Mouse (Mus musculus): ENCODE data around the gene Prkcd. TPM values are rescaled to one million over a fixed set of nuclear protein-coding genes. Genes with fewer than 3 reads are reported as not detected.

Gene Prkcd
- polyA plus RNA-seq, 1 experiment from 2014 or later, result 64.1 TPM

- peaks cover 69% of the 10 kb centered on the region for H3K36me3 ChIP-seq
- no peaks in the 10 kb centered on the region for H3K4me1 ChIP-seq
- H3K27ac ChIP-seq, result no peak overlapping the region
- H3K4me2 ChIP-seq, result no peak overlapping the region
- H3K9me3 ChIP-seq, result no peaks in the 10 kb centered on the region
- no peak overlapping the region for H3K4me3 ChIP-seq
- no peak overlapping the region for H3K9ac ChIP-seq
- 83% methylated on average over 14 of the region's 14 CpGs for WGBS
- ATAC-seq (ENCODE audit: insufficient number of reproducible peaks, low FRiP score, low TSS enrichment, low read depth), result no peak
- no peaks in the 10 kb centered on the region for H3K27me3 ChIP-seq
Observed at GRCm38 (mm10) chr14:30561470-30562187, 64.4 kb downstream of the Prkcd start.

DNA sequence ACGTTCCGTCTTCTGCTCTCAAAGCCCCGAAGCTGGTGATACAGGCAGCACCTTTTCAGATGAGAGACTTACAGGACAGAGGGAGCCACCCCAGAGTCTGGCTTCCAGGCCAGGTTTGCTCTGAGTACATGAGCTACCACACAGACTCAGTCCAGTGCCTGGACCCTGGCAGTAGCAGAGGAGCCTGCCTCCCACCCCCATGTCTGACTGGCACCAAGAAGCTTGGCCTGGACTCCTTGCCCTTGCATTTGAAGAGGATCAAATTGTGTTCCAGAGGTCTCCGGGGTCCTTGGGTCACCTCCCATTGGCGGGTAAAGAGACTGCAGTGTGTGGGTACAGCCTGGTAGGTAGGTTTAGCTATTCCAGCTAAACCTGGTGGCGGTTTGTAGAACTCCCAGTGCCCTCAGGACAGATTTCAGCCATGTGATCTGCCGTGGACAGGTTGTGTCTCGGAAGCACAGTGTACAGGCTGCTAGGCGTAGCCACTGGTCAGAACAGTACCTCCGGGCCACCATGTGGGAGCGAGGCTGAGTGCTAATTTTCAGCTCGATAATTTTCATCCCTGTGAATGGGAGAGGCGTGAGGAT, 65.1 kb downstream of the Prkcd start:
- H3K9me3 ChIP-seq, result no peaks in the 10 kb centered on the region
- no peak overlapping the region for H3K4me3 ChIP-seq
- no peak overlapping the region for H3K9ac ChIP-seq
- no peaks in the 10 kb centered on the region for H3K4me1 ChIP-seq
- H3K36me3 ChIP-seq, result peaks cover 69% of the 10 kb centered on the region
- 93% methylated on average over 13 of the region's 13 CpGs for WGBS
- no peak overlapping the region for H3K4me2 ChIP-seq
- ATAC-seq (ENCODE audit: insufficient number of reproducible peaks, low FRiP score, low TSS enrichment, low read depth), result no peak
- no peak overlapping the region for H3K27ac ChIP-seq
- no peaks in the 10 kb centered on the region for H3K27me3 ChIP-seq

DNA sequence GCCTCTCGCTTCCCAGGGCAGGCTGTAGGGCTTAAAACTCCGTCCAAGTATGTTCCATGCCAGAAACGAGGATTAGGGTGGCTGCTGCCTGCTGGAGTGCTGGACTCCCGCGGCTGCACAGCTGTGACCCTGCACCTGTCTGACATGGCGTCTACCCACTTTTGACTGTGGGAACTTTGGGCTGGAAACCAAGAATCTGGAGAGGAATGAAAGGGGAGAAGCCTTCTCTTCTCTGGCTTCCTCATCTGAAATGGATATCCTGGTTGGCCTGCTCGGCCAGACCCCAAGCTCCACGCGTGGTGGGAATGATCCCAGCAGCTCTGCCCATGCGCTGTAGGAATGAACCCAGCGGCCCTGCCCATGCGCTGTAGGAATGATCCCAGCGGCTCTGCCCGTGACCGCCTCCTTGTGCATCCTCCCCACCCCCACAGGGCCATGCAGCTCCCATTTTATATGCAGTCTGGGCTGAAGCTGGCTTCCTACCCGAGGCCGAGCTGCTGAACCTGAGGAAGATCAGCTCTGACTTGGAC, 66.6 kb downstream of the Prkcd start:
- H3K4me1 ChIP-seq, result no peaks in the 10 kb centered on the region
- H3K4me2 ChIP-seq, result no peak overlapping the region; the same call in 1 of the 2 replicates
- H3K4me3 ChIP-seq, result no peak overlapping the region
- no peaks in the 10 kb centered on the region for H3K27me3 ChIP-seq
- H3K36me3 ChIP-seq, result peaks cover 54% of the 10 kb centered on the region
- ATAC-seq (ENCODE audit: insufficient number of reproducible peaks, low FRiP score, low TSS enrichment, low read depth), result peak; percentile 41; the same call in 1 of the 2 replicates
- H3K9ac ChIP-seq, result no peak overlapping the region
- H3K9me3 ChIP-seq, result no peaks in the 10 kb centered on the region
- no peak overlapping the region for H3K27ac ChIP-seq
- WGBS, result 80% methylated on average over 17 of the region's 17 CpGs

- Histone ChIP-seq H3K27ac (no peak overlapping the region), H3K9ac (no peak overlapping the region), H3K4me2 (no peak overlapping the region), H3K4me3 (no peak overlapping the region), H3K27me3 (no peaks in the 10 kb centered on the region), H3K36me3 (peaks cover 47% of the 10 kb centered on the region), H3K9me3 (no peaks in the 10 kb centered on the region), H3K4me1 (peaks cover 5% of the 10 kb centered on the region; the same call in 1 of the 2 replicates)
- ATAC-seq (ENCODE audit: insufficient number of reproducible peaks, low FRiP score, low TSS enrichment, low read depth), result no peak
- WGBS, result 71% methylated on average over 9 of the region's 9 CpGs
Observed at GRCm38 (mm10) chr14:30557730-30558129, 68.3 kb downstream of the Prkcd start.

DNA sequence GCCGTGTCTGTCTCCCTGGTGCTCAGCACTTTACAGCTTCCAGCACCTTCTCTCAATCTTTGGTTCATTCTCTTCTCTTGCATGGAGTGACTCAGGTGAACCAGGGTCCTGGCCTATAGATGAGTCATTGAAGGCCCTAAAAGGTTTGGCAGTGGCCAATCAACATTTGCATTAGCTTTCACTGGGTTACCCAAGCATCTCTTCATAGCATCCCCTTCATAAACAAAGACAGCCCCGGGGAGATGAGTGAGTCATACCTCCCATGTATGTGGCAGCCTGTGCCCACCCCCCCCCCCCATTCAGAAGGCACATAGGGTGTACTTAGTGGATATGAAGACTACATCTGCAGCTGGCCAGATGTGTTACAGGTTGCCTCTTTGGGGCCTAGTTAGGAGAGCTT, 69.4 kb downstream of the Prkcd start:
- no peaks in the 10 kb centered on the region for H3K9me3 ChIP-seq
- no peak overlapping the region for H3K9ac ChIP-seq
- H3K36me3 ChIP-seq, result peaks cover 43% of the 10 kb centered on the region
- no peak overlapping the region for H3K4me2 ChIP-seq
- H3K27ac ChIP-seq, result no peak overlapping the region
- no peaks in the 10 kb centered on the region for H3K27me3 ChIP-seq
- 81% methylated on average over 2 of the region's 2 CpGs for WGBS
- peaks cover 6% of the 10 kb centered on the region for H3K4me1 ChIP-seq
- no peak for ATAC-seq (ENCODE audit: insufficient number of reproducible peaks, low FRiP score, low TSS enrichment, low read depth)
- H3K4me3 ChIP-seq, result no peak overlapping the region

DNA sequence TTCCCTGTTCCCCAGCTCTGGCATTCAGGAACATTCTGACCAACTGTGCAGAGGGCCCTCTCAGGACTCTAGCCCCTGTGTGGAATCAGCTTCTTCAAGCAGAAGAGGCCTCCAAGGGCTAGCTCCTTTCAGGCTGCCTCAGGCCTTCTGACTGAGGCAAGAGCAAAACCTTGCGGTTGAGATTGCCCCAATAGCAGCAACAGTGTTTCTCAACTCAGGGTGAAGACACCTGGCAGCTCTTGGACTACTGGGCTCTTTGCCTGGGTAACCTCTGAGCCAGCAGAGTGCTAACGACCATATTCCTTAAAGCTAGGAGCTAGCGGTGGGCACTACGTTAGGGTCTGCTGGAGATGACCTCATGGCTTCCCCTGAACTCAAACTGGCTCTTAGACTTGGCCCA, 72.8 kb downstream of the Prkcd start:
- H3K27me3 ChIP-seq, result no peaks in the 10 kb centered on the region
- H3K36me3 ChIP-seq, result peaks cover 9% of the 10 kb centered on the region
- H3K27ac ChIP-seq, result no peak overlapping the region
- ATAC-seq (ENCODE audit: insufficient number of reproducible peaks, low FRiP score, low TSS enrichment, low read depth), result no peak
- no peak overlapping the region for H3K9ac ChIP-seq
- H3K9me3 ChIP-seq, result no peaks in the 10 kb centered on the region
- 74% methylated on average over 4 of the region's 4 CpGs for WGBS
- H3K4me1 ChIP-seq, result peaks cover 32% of the 10 kb centered on the region
- H3K4me3 ChIP-seq, result no peak overlapping the region
- H3K4me2 ChIP-seq, result no peak overlapping the region

DNA sequence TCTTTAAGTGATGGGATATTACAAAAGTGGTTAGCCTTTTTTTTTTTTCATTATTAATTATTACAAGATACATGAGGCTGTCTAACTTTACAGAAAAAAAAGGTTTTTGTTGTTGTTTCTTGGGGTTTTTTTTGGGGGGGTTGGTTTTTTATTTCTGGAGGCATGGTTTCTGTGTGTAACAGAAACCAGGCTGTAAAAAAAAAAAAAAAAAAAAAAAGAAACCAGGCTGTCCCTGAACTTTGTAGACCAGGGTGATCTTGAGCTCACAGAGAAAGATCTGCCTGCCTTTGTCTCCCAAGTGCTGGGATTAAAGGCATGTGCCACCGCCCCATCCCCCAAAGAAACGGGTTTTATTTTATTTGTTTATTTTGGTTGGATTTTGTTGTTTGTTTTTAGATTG, 74.0 kb downstream of the Prkcd start:
- Histone ChIP-seq H3K4me2 (no peak overlapping the region; the same call in 1 of the 2 replicates), H3K36me3 (peaks cover 8% of the 10 kb centered on the region), H3K27ac (no peak overlapping the region)

DNA sequence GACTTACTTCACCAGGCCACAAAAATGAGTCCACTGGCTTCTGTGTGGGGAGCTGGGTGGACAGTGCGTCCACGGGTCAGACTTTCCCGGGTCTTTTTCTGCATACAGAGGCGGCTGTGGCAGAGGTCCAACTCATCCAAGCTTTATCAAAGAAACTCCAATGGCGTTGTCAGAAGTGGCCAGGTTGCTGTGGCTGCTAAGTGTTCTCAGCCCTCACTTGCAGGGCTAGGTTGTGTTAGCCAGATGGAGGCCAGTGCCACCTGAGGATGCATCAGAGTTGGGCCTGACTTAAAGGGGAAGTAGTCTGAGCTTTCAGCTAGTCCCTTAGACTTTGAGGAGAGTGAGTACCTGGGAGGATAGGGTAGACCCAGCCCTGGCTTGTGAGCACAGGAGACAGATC, 74.5 kb downstream of the Prkcd start:
- no peak overlapping the region for H3K9ac ChIP-seq
- no peaks in the 10 kb centered on the region for H3K27me3 ChIP-seq
- no peak overlapping the region; the same call in 1 of the 2 replicates for H3K4me3 ChIP-seq
- no peaks in the 10 kb centered on the region for H3K9me3 ChIP-seq
- peaks cover 6% of the 10 kb centered on the region for H3K36me3 ChIP-seq
- 68% methylated on average over 5 of the region's 5 CpGs for WGBS
- no peak for ATAC-seq (ENCODE audit: insufficient number of reproducible peaks, low FRiP score, low TSS enrichment, low read depth)
- H3K4me2 ChIP-seq, result peak overlapping the region; percentile 83
- peaks cover 36% of the 10 kb centered on the region for H3K4me1 ChIP-seq
- H3K27ac ChIP-seq, result no peak overlapping the region

More for the DNA sequence above, 74.0 kb downstream of the Prkcd start:
- no peak for ATAC-seq (ENCODE audit: insufficient number of reproducible peaks, low FRiP score, low TSS enrichment, low read depth)
- no peak overlapping the region for H3K9ac ChIP-seq
- WGBS, result 94% methylated on average over 2 of the region's 2 CpGs
- no peaks in the 10 kb centered on the region for H3K27me3 ChIP-seq
- no peaks in the 10 kb centered on the region for H3K9me3 ChIP-seq
- no peak overlapping the region for H3K4me3 ChIP-seq
- peaks cover 36% of the 10 kb centered on the region for H3K4me1 ChIP-seq

DNA sequence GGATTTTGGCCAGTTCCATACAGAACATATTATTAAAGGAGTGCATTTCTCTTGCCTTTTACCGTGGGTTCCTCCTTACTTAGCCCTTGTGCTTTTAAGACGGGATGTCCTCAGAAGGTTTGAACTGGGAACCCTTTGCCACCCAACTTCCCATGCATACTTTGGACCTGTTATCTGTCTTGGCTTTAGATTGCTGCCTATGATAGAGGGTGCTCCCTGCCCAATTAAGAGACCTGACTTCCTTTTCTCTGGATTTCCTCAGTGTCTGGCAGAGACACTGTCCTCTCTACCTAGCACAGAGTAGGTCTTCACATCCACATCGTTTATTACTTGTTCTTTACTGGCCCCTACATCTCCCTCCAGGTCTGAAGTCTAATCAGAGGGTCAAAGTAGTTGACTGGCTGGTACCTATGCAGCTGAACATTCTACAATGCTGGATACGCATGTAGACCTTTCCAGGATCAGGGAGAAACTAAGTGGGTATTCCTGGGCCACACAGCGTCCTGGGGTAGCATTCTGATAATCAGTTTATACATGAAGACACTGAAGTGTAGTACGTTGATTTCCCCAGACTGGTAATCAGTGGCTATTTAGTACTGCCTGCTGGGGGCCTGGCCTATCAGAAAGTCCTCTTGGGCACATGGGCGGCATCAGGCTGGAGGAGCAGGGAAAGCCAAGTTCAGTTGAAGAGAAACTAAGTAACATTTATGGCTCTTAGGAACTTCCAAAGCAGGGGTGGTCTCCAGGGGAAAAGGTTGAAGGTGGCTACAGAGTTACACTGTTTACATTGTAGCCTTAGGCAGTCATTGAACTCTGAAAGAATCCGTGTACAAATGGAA, 75.6 kb downstream of the Prkcd start:
- peak overlapping the region; percentile 83 for H3K4me2 ChIP-seq
- H3K9ac ChIP-seq, result peak overlapping the region; percentile 61
- no peak for ATAC-seq (ENCODE audit: insufficient number of reproducible peaks, low FRiP score, low TSS enrichment, low read depth)
- 33% methylated on average over 8 of the region's 8 CpGs for WGBS
- no peak overlapping the region; the same call in 1 of the 2 replicates for H3K27ac ChIP-seq
- H3K4me1 ChIP-seq, result peaks cover 36% of the 10 kb centered on the region
- H3K36me3 ChIP-seq, result no peaks in the 10 kb centered on the region; the same call in 1 of the 2 replicates
- H3K27me3 ChIP-seq, result no peaks in the 10 kb centered on the region
- H3K4me3 ChIP-seq, result peak overlapping the region; percentile 57
- no peaks in the 10 kb centered on the region for H3K9me3 ChIP-seq

DNA sequence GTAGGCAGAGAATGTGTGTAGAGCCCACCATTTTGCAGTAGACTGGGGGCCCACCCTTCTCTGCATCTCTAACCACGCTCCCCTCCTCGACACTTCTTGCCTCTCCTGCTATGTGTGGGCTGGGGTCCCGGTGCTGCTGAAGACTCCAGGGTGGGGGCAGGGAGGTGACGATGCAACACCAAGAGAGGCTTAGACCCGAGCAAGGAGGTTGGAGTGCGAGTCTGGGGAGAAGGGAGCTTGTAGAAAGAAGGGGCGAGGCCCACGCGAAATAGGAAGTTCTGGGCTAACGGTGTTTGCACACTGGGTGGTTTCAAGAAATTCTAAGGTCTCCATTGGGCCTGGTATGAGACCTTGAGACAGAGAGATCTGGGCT, 76.2 kb downstream of the Prkcd start:
- peak overlapping the region; percentile 83 for H3K4me2 ChIP-seq
- H3K4me3 ChIP-seq, result peak overlapping the region; percentile 57
- peaks cover 36% of the 10 kb centered on the region for H3K4me1 ChIP-seq
- peak overlapping the region; percentile 94 for H3K27ac ChIP-seq
- 1% methylated on average over 10 of the region's 10 CpGs for WGBS
- H3K9me3 ChIP-seq, result no peaks in the 10 kb centered on the region
- no peaks in the 10 kb centered on the region; the same call in 1 of the 2 replicates for H3K36me3 ChIP-seq
- H3K27me3 ChIP-seq, result no peaks in the 10 kb centered on the region
- peak overlapping the region; percentile 61 for H3K9ac ChIP-seq
- ATAC-seq (ENCODE audit: insufficient number of reproducible peaks, low FRiP score, low TSS enrichment, low read depth), result no peak

GRCm38 (mm10) chr14:30548965-30549776, 76.8 kb downstream of the Prkcd start:
- Histone ChIP-seq H3K4me2 (peak overlapping the region; percentile 83), H3K4me3 (peak overlapping the region; percentile 57), H3K36me3 (no peaks in the 10 kb centered on the region), H3K27ac (peak overlapping the region; percentile 94), H3K27me3 (no peaks in the 10 kb centered on the region), H3K9me3 (no peaks in the 10 kb centered on the region), H3K9ac (peak overlapping the region; percentile 61), H3K4me1 (peaks cover 36% of the 10 kb centered on the region)
- peak; percentile 92 for ATAC-seq (ENCODE audit: insufficient number of reproducible peaks, low FRiP score, low TSS enrichment, low read depth)
- under 1% methylated on average over 68 of the region's 69 CpGs for WGBS

Data from limb, embryonic 15.5 days (tissue).